Mouse (Mus musculus): ENCODE measurements around the gene Rmnd5b.
"Not testable (repeated sequence)": the region's sequence is repeated elsewhere in the genome, so short reads cannot be mapped to it uniquely, and the experiment has no call there.

Rmnd5b gene

GRCm38 (mm10) chr11:51635525-51636322 is at the start of gene Rmnd5b:
Rmnd5b (minus strand) TSS chr11:51635896.
- peak; percentile 87 for DNase-seq (ENCODE audit: low spot score)

- DNase-seq (ENCODE audit: low spot score), result no peak
Observed at GRCm38 (mm10) chr11:51681976-51682374, 46.3 kb upstream of the Rmnd5b start.

GRCm38 (mm10) chr11:51681324-51681975 is 45.8 kb upstream of the Rmnd5b start:
- DNase-seq (ENCODE audit: low spot score), result peak; percentile 80

- no peak for DNase-seq (ENCODE audit: low spot score)
Observed at GRCm38 (mm10) chr11:51679466-51679865, 43.8 kb upstream of the Rmnd5b start.

- no peak for DNase-seq (ENCODE audit: low spot score)
Observed at GRCm38 (mm10) chr11:51677737-51678418, 42.2 kb upstream of the Rmnd5b start.

GRCm38 (mm10) chr11:51675386-51675785 is 39.7 kb upstream of the Rmnd5b start:
- DNase-seq (ENCODE audit: low spot score), result no peak

- DNase-seq (ENCODE audit: low spot score), result no peak
Observed at GRCm38 (mm10) chr11:51673291-51673690, 37.6 kb upstream of the Rmnd5b start.

GRCm38 (mm10) chr11:51671376-51671775 is 35.7 kb upstream of the Rmnd5b start:
- DNase-seq (ENCODE audit: low spot score), result no peak

- peak; percentile 43 for DNase-seq (ENCODE audit: low spot score)
Observed at GRCm38 (mm10) chr11:51670846-51671245, 35.1 kb upstream of the Rmnd5b start.

- not testable (repeated sequence) for DNase-seq (ENCODE audit: low spot score)
Observed at GRCm38 (mm10) chr11:51664747-51665146, 29.1 kb upstream of the Rmnd5b start.

- no peak for DNase-seq (ENCODE audit: low spot score)
Observed at GRCm38 (mm10) chr11:51662632-51663031, 26.9 kb upstream of the Rmnd5b start.

- no peak for DNase-seq (ENCODE audit: low spot score)
Observed at GRCm38 (mm10) chr11:51661867-51662365, 26.2 kb upstream of the Rmnd5b start.

GRCm38 (mm10) chr11:51658705-51659104 is 23.0 kb upstream of the Rmnd5b start:
- DNase-seq (ENCODE audit: low spot score), result no peak

- DNase-seq (ENCODE audit: low spot score), result no peak
Observed at GRCm38 (mm10) chr11:51658291-51658690, 22.6 kb upstream of the Rmnd5b start.

- no peak for DNase-seq (ENCODE audit: low spot score)
Observed at GRCm38 (mm10) chr11:51656798-51657521, 21.3 kb upstream of the Rmnd5b start.

- DNase-seq (ENCODE audit: low spot score), result no peak
Observed at GRCm38 (mm10) chr11:51654891-51655290, 19.2 kb upstream of the Rmnd5b start.

- DNase-seq (ENCODE audit: low spot score), result no peak
Observed at GRCm38 (mm10) chr11:51653736-51654135, 18.0 kb upstream of the Rmnd5b start.

- peak; percentile 43 for DNase-seq (ENCODE audit: low spot score)
Observed at GRCm38 (mm10) chr11:51652889-51653418, 17.3 kb upstream of the Rmnd5b start.

- peak; percentile 80 for DNase-seq (ENCODE audit: low spot score)
Observed at GRCm38 (mm10) chr11:51650691-51651515, 15.2 kb upstream of the Rmnd5b start, which contains the start of the genes N4bp3 and D930048N14Rik. N4bp3 (minus strand) TSS chr11:51650842. D930048N14Rik (plus strand) TSS chr11:51650954.

GRCm38 (mm10) chr11:51650261-51650660 is 14.6 kb upstream of the Rmnd5b start:
- peak; percentile 15 for DNase-seq (ENCODE audit: low spot score)

GRCm38 (mm10) chr11:51649889-51650199 is 14.1 kb upstream of the Rmnd5b start:
- DNase-seq (ENCODE audit: low spot score), result no peak

Measured in yolk sac, embryonic 10.5 days (tissue).